Mouse (Mus musculus) adrenal gland, adult (tissue): ENCODE measurements around the gene Ppp1r12b.

ENCODE experiments used
- DNase-seq, 2 experiments: peaks; one replicate each; pipeline ENCODE4 v3.0.0; 2022 to 2023; ENCODE audit warnings: low spot score in 1 of 2; ENCODE audit not compliant: inconsistent age in 2 of 2

Ppp1r12b gene

DNA sequence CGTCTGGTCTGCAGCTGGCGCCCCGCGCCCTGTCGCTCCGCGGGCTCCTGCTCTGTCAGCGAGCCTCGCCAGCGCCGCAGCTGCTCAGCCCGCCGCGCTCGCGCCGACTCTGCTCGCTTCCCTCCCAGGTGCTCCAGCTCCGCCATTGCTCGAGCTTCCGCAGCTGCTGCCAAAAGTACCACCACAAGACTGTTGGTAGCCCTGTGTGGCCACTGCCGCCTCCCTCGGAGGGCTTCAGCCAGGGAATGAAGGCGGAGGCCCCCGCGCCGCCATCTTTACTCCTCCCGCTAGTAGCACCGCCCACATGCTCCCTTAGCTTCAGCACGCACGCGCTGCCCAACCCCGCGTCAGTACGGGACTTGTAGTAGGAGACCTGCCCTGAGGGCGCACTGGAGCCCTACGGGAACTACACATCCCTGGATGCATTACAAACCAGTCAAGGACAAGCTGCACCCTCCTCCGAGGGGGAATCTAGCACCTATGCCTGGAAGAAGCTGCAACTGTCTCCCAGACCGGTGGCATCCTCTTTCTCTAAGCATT, at the start of gene Ppp1r12b:
Gene Ppp1r12b, minus strand, starts transcription at position 306 of the 540 bp plus-strand sequence.
- peak; percentile 97 to 98 for DNase-seq

GRCm38 (mm10) chr1:135003346-135003745, 47.6 kb upstream of the Ppp1r12b start:
- DNase-seq = no peak

- DNase-seq = no peak
Observed at GRCm38 (mm10) chr1:135000527-135000926, 44.8 kb upstream of the Ppp1r12b start.

- no peak for DNase-seq
Observed at GRCm38 (mm10) chr1:134998231-134998630, 42.5 kb upstream of the Ppp1r12b start.

- DNase-seq = no peak
Observed at GRCm38 (mm10) chr1:134997568-134997967, 41.8 kb upstream of the Ppp1r12b start.

DNA sequence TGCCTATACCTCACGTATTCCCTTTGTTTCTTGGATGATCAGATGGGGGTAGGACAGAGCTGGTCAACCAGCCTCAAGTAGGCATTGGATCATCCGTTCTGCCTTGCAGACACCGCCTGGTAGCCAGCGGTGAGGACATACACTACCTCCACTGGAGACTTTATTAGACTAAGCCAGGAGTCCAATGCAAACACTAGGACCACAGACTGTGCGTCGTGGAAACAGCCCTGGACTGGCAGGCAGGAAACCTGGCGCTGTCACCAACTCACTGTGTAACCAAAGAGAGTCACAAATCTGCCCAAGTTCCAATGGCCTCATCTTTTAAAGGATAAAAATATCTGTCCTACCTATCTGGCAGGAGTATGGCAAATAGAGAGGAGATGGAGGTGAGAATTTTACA, 40.7 kb upstream of the Ppp1r12b start:
- no peak for DNase-seq

DNA sequence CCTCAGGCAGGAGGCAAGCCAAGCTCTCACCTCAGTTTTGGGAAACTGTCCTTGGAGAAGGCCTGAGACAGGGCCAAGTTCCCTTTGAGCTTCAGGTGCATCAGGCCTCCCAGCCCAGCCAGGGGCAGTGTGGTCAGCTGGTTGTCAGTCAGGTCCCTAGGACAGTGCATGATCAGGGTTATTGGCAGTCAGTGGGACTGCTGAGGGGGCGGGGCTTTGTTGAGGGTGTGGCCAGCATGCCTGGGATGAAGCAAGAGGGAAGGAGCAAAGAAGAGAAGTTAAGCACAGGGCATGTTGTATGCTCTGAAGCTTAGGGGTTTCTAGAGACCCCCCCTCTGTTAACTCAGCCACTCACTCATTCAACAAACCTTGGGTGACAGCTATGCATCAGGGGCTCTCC, 40.2 kb upstream of the Ppp1r12b start:
- DNase-seq = peak; percentile 14 to 48

GRCm38 (mm10) chr1:134995437-134995836, 39.7 kb upstream of the Ppp1r12b start:
- no peak for DNase-seq

DNA sequence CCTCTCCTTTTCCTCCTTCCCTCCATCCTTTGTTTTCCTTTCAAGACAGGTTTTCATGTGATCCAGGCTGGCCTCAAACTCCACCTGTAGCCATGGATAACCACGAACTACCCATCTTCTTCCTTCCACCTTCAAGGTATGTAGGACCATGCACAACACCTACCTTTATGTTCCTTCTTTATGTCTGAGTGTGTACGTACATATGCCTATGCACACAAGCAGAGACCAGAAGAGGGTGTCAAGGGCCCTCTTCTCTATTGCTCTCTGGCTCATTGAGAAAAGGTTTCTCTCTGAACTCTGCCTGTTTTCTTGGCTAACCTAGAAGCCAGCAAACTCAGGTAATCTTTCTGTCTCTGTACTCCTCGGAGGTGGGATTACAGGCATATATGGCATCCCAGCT, 39.0 kb upstream of the Ppp1r12b start:
- DNase-seq = no peak

GRCm38 (mm10) chr1:134992046-134992645, 36.4 kb upstream of the Ppp1r12b start:
- no peak for DNase-seq

- peak; percentile 71 to 92 for DNase-seq
Observed at GRCm38 (mm10) chr1:134989372-134989771, 33.6 kb upstream of the Ppp1r12b start.

DNA sequence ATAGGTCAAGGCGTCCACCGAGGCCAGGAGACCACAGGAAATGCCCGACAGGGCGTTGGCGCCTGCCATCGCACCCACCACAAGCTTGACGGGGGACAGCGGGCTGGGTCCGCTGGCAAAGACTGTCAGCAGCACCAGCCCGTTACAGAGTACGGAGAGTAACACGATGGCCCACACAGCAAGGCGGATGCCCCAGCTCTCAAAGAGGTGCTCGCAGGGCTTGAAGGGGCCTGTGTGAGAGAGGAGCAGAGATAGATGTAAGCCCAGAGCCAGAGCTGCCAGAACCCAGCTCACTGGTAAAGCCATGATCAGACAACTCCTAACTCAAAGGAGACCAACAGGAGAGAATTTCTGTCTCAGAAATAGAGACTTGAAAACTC, 32.2 kb upstream of the Ppp1r12b start:
- DNase-seq = no peak

- peak; percentile 70 to 78 for DNase-seq
Observed at GRCm38 (mm10) chr1:134987173-134987961, 31.6 kb upstream of the Ppp1r12b start.

DNA sequence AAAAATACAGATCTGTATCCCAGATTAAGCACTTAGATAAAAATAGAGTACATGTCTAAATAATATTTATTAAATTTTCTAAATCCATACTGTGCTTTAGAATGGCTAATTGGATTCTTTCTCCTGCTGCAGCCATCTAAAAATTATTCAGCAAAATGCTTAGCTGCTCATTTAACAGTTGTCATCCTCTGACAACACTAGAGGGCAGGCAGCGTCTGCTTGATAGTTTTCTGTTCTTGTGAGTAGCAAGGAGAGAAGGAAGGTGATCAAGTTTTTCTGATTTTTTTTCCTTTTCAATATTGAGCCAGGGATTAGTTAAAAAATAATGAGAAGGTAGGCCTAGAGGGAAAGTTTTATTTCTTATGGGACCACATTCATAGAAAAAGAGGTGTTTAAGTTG, 17.2 kb upstream of the Ppp1r12b start:
- DNase-seq = no peak

GRCm38 (mm10) chr1:134965430-134965829, 9.7 kb upstream of the Ppp1r12b start:
- no peak for DNase-seq

DNA sequence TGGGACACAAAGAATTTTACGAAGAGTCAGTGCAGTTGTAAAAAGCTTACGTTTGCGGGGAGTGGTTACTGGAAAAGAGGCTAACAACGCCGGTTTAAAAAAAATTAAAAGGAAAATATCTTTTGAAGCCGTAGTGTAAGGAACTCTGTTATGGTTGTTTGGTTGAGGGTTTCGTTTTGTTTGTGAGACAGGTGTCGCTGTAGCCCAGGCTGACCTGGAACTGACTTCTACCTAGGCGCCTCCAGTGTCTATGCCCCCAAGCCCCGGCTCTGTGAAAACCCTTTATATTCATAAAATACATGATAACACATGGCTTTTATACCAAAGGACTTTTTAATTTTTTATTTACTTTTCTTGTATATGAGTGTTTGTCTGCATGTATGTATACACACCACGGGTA, 7.1 kb upstream of the Ppp1r12b start:
- DNase-seq = no peak

DNA sequence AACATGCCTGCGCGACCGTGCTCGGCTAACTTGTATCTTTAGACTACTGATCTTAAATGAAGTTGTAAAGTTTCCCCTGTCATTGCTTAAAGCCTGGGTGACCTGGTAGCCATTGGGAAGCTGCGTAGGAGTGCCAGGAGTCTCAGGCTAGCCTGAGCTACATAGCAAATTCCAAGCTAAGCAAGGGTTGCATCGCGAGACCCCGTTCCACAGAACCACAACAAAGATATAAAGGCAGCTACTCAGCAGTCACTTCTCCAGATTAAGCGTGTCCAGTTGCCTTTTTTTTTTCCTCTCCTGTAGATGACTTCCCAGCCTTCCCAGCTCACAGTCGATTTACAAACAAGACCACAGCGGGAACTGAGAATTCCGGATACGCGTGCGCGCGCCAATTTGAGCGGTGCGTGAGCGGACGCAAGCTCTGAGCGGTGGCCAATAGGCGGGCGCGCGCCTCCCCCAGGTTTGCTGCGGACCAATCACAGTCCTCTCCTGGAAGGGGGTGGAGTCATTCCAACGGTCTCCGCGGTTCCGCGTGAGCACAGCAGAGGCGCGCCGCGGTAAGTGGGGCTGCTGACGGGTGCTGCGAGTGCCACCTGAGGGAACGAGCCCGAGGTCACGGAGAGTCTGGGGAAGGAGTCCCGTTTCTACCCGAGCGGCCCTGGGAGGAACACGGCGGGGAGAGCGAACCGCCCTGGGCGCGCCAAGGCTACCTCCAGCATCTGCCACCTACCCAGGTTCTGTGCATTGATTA, 6.5 kb upstream of the Ppp1r12b start, which contains the start of gene Ube2t:
Gene Ube2t, plus strand, starts transcription at position 513 of the 751 bp plus-strand sequence.
- DNase-seq = peak; percentile 95 to 98

DNA sequence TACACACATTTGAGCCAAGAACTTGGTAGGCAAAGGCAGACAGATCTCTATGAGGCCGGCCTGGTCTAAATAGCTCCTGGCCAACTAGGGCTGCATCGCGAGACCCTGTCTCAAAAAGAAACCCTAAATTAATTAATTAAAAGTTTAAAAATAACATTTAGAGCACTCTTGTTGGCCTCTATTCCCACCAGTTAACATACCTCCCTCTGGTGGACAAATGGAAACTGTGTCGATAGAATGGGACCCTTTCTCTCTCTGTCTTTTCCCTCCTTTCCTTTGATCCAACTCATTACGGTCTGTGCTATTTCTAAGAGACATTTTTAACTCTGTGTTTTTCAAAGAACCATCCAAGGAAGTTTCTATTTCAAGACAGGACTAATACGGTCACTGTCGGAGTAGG, 4.9 kb upstream of the Ppp1r12b start:
- no peak for DNase-seq

DNA sequence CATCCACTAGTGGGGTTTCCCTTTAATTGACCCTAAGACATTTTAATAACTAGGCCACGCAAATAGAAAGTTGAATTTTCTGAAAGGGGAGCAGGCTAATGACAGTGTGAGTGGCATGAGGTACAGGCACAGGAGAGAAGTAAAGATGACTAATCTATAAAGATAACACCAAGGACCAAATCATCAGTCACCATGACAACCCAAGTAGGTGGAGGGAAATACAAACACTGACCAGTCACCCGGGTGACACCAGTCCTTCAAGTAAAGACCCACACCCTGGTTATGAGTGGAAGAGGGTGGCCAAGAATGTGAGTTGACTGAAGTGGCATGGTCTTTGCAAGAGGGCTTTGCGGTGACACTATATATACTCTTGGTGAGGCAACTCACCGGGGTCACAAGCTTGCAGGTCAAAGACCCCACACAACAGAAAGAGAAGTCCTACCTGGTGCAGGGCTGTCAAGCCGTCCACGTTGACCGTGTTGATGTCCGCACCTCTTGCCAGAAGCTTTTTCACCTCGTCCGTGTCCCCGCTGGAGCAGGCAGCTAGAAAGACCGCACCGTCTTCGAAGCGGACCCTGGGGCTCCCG, 599 bp downstream of the Ppp1r12b start:
- DNase-seq = peak; percentile 57 to 91

GRCm38 (mm10) chr1:134949946-134950345, 5.8 kb downstream of the Ppp1r12b start:
- DNase-seq = no peak

DNA sequence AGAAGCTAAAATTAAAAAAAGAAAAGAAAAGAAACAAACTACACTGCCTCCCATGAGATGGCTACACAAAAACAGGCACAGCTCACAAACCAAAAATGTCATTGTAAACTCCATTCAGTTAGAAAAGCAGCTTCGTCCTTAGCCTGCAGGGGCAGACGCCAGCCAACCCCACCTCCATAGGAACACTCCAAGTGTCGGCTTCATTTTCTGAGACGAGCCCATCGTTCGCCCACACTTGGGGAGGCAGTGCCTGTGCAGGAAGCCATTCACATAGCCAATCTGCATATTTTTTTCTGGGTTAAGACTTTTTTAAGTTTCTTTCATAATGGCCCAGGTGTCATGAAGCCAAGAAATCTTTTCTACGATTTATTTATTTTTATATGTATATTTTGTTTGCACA, 8.2 kb downstream of the Ppp1r12b start:
- no peak for DNase-seq
